Mouse (Mus musculus): ENCODE measurements at regions not wholly inside any gene's neighbourhood (a gene's known extent, or its start where the extent isn't known, plus 50 kb on each side); places are given as distances from the start of the nearest gene placed in this dataset. TPM values are rescaled to one million over a fixed set of nuclear protein-coding genes. Genes with fewer than 3 reads are reported as not detected.
A peak's percentile ranks its signal among the peaks of the same experiment; 100 is the strongest.

GRCm38 (mm10) chr2:169008756-169009155 lies 53.4 kb upstream of the Zfp64 start:
- 85% methylated on average over 20 of the region's 20 CpGs for WGBS
- Histone ChIP-seq H3K27me3 (ENCODE audit: control insufficient read depth, insufficient read depth, low read length) (no peaks in the 10 kb centered on the region), H3K9ac (ENCODE audit: low read length) (no peak overlapping the region), H3K27ac (ENCODE audit: low read depth, low read length) (no peak overlapping the region), H3K4me1 (ENCODE audit: control insufficient read depth, insufficient read depth, low read length) (peaks cover 4% of the 10 kb centered on the region; the same call in 1 of the 2 replicates), H3K9me3 (ENCODE audit: control insufficient read depth, low read length) (no peaks in the 10 kb centered on the region), H3K4me3 (ENCODE audit: low read depth, low read length) (no peak overlapping the region), H3K4me2 (no peak overlapping the region), H3K36me3 (ENCODE audit: control insufficient read depth, insufficient read depth, low read length) (no peaks in the 10 kb centered on the region)
- ATAC-seq (ENCODE audit: low FRiP score) = no peak
- no peak for DNase-seq (ENCODE audit: low spot score, missing footprints)

- H3K36me3 ChIP-seq (ENCODE audit: control insufficient read depth, insufficient read depth, low read length) = no peaks in the 10 kb centered on the region
- WGBS = 85% methylated on average over 9 of the region's 9 CpGs
- H3K9me3 ChIP-seq (ENCODE audit: control insufficient read depth, low read length) = no peaks in the 10 kb centered on the region
- H3K27me3 ChIP-seq (ENCODE audit: control insufficient read depth, insufficient read depth, low read length) = no peaks in the 10 kb centered on the region
- H3K27ac ChIP-seq (ENCODE audit: low read depth, low read length) = no peak overlapping the region
- no peak overlapping the region for H3K9ac ChIP-seq (ENCODE audit: low read length)
- no peak overlapping the region for H3K4me3 ChIP-seq (ENCODE audit: low read depth, low read length)
- no peak for ATAC-seq (ENCODE audit: low FRiP score)
- no peak overlapping the region for H3K4me2 ChIP-seq
- DNase-seq (ENCODE audit: low spot score, missing footprints) = no peak
- peaks cover 4% of the 10 kb centered on the region; the same call in 1 of the 2 replicates for H3K4me1 ChIP-seq (ENCODE audit: control insufficient read depth, insufficient read depth, low read length)
Measured at GRCm38 (mm10) chr2:169008333-169008732, 52.9 kb upstream of the Zfp64 start.

- peak; percentile 37 for DNase-seq (ENCODE audit: low spot score, missing footprints)
- ATAC-seq (ENCODE audit: low FRiP score) = no peak
- Histone ChIP-seq H3K4me2 (no peak overlapping the region), H3K4me1 (ENCODE audit: control insufficient read depth, insufficient read depth, low read length) (peaks cover 4% of the 10 kb centered on the region; the same call in 1 of the 2 replicates), H3K9me3 (ENCODE audit: control insufficient read depth, low read length) (no peaks in the 10 kb centered on the region), H3K9ac (ENCODE audit: low read length) (no peak overlapping the region), H3K27me3 (ENCODE audit: control insufficient read depth, insufficient read depth, low read length) (no peaks in the 10 kb centered on the region), H3K27ac (ENCODE audit: low read depth, low read length) (no peak overlapping the region), H3K36me3 (ENCODE audit: control insufficient read depth, insufficient read depth, low read length) (no peaks in the 10 kb centered on the region), H3K4me3 (ENCODE audit: low read depth, low read length) (no peak overlapping the region)
- WGBS = 80% methylated on average over 10 of the region's 10 CpGs
Measured at GRCm38 (mm10) chr2:169006549-169006948, 51.2 kb upstream of the Zfp64 start.

GRCm38 (mm10) chr2:169005810-169006209 lies 50.4 kb upstream of the Zfp64 start:
- 93% methylated on average over 7 of the region's 7 CpGs for WGBS
- peak; percentile 31 for DNase-seq (ENCODE audit: low spot score, missing footprints)
- no peak for ATAC-seq (ENCODE audit: low FRiP score)
- H3K9ac ChIP-seq (ENCODE audit: low read length) = no peak overlapping the region
- no peak overlapping the region for H3K4me2 ChIP-seq
- H3K36me3 ChIP-seq (ENCODE audit: control insufficient read depth, insufficient read depth, low read length) = no peaks in the 10 kb centered on the region
- H3K4me1 ChIP-seq (ENCODE audit: control insufficient read depth, insufficient read depth, low read length) = peaks cover 4% of the 10 kb centered on the region; the same call in 1 of the 2 replicates
- no peaks in the 10 kb centered on the region for H3K27me3 ChIP-seq (ENCODE audit: control insufficient read depth, insufficient read depth, low read length)
- H3K4me3 ChIP-seq (ENCODE audit: low read depth, low read length) = no peak overlapping the region
- H3K27ac ChIP-seq (ENCODE audit: low read depth, low read length) = no peak overlapping the region
- no peaks in the 10 kb centered on the region for H3K9me3 ChIP-seq (ENCODE audit: control insufficient read depth, low read length)

Small RNA genes lying in the stretch of these regions (microRNA-seq; reads per million reads assigned to microRNA genes)
- gene Gm26469 = not detected
